Mouse (Mus musculus) ES-E14 (cell line): ENCODE measurements around the gene Hoxb13.

Experiments used
- CHD2 ChIP-seq: IDR thresholded peaks from 2 replicates; pipeline ENCODE4 v1.6.1; 2014; ENCODE audit warnings: mild to moderate bottlenecking, low read depth, low read length, inconsistent platforms
- MAFK ChIP-seq: IDR thresholded peaks from 2 replicates; pipeline ENCODE4 v1.6.1; 2014; ENCODE audit warnings: mild to moderate bottlenecking, low read depth, low read length, inconsistent platforms; ENCODE audit not compliant: insufficient read depth

- TF ChIP-seq MAFK = no peak
- TF ChIP-seq CHD2 = no peak
These were observed 22.5 kb upstream of the Hoxb13 start for GRCm38 (mm10) chr11:96171601-96172000.
